Mouse (Mus musculus) intestine, embryonic 15.5 days (tissue): ENCODE measurements around the gene Pnpla2. TPM values are rescaled to one million over a fixed set of nuclear protein-coding genes. Genes with fewer than 3 reads are reported as not detected.

Experiments
- ATAC-seq: fragments of 200-750 bp; cut with Nextera tagmentation; 2 replicates; pipeline ENCODE4 v1.8.0; 2017; ENCODE audit warnings: moderate TSS enrichment, moderate library complexity
- H3K27ac ChIP-seq: fragments of 300-500 bp; sonication (generic); 2 replicates; pipeline ENCODE4 v1.5.1; 2015; ENCODE audit warnings: mild to moderate bottlenecking, inconsistent platforms
- H3K27me3 ChIP-seq: fragments of 300-500 bp; sonication (generic); replicated peaks from 2 replicates; pipeline ENCODE4 v1.6.1; 2015; ENCODE audit warnings: inconsistent platforms
- H3K36me3 ChIP-seq: fragments of 300-500 bp; sonication (generic); 2 replicates; pipeline ENCODE4 v1.6.1; 2015; ENCODE audit warnings: inconsistent platforms
- H3K4me1 ChIP-seq: fragments of 300-500 bp; sonication (generic); replicated peaks from 2 replicates; pipeline ENCODE4 v1.6.1; 2015; ENCODE audit warnings: inconsistent platforms
- H3K4me2 ChIP-seq: fragments of 300-500 bp; sonication (generic); replicated peaks from 2 replicates; pipeline ENCODE4 v1.6.1; 2015; ENCODE audit warnings: mild to moderate bottlenecking, inconsistent platforms
- H3K4me3 ChIP-seq: fragments of 300-500 bp; sonication (generic); replicated peaks from 2 replicates; pipeline ENCODE4 v1.5.1; 2015; ENCODE audit warnings: inconsistent platforms
- H3K9ac ChIP-seq: fragments of 300-500 bp; sonication (generic); 2 replicates; pipeline ENCODE4 v1.6.1; 2015; ENCODE audit warnings: inconsistent platforms
- H3K9me3 ChIP-seq: fragments of 300-500 bp; sonication (generic); 2 replicates; pipeline ENCODE4 v1.6.1; 2016; ENCODE audit warnings: inconsistent platforms
- WGBS: fragments of 180-500 bp; shearing (Covaris S2); methylation state at CpG from one replicate; pipeline ENCODE4 v1.1.7; 2015; 5-methylcytosine and 5-hydroxymethylcytosine counted together
- polyA plus RNA-seq: library from polyadenylated mRNA; unstranded; fragments of >200 nt; fragmentation: Nextera tagmentation; extraction: Ambion mirVana; gene quantifications from 2 replicates; pipeline ENCODE4 v1.2.1, GENCODE M21; 2015

Pnpla2 gene
- polyA plus RNA-seq, 1 experiment from 2014 or later, result 35.1 TPM

DNA sequence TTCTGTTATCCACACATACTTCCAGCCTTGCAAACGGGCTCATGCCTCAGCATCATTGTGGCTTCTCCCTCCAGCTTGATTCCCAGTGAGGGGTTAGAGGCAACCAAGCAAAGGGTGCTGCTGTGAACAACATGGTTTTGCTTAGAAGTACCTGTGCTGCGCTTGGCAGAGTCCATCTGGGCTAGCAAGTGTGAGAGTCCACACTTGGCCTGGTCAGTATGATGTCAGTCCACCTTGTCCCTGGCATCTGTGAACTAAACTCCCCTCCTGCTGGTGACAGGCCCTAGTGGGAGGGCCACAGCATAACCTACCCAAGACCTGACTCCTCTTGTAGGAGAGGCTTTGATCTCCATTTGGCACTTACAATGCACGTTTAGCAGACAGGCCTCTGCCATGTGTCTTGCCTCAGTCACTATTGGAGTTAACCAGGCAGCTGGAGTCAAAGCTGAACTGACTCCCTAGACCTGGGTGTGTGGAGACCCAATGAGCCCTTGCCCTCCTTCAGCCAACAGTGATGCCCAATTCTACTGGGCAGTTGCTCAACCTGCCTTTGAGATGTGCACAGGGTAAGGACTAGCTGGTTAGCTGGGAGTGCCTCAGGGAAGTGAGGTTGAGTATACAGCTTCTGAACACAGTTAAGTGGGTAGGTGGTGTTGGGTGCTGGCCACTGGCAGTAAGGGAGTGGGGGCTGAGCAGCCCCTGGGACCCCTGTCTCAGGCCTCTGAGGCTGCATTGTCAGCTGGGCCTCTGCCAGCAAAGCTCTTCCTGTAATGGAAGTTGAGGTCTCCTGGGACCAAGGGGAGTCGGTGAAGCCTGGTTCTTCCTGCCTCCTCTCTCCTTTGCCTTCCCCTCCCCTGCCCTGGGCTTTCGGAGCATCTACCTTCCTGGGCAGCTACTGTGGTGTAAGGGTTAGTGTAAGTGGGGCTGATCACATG is 29.5 kb downstream of the Pnpla2 start:
- H3K9me3 ChIP-seq, result no peaks in the 10 kb centered on the region
- H3K27me3 ChIP-seq, result peaks cover 11% of the 10 kb centered on the region
- H3K4me1 ChIP-seq, result peaks cover 20% of the 10 kb centered on the region
- WGBS, result 75% methylated on average over 5 of the region's 5 CpGs
- no peak for ATAC-seq
- no peak overlapping the region for H3K4me3 ChIP-seq
- no peak overlapping the region for H3K4me2 ChIP-seq
- no peak overlapping the region for H3K9ac ChIP-seq
- no peak overlapping the region for H3K27ac ChIP-seq
- H3K36me3 ChIP-seq, result no peaks in the 10 kb centered on the region

DNA sequence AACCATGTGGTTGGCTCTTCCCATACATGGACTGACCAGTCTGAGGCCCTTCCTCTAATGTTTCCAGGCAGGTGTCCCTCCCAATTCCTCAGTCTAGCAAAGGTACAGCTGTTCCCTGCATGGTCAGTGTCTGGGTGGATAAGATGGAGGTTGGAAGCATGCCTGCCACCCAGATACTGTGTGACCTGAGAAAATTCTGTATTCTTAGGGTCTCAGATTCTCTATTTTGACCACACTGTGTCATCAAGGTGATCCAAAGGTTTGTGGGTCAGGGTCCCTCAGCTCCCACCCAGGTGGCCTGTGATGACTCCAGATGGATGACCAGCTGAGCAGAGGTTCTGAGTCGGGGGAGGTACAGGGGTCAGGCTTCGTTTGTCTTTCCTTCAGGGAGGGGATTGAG is 30.2 kb downstream of the Pnpla2 start:
- H3K9me3 ChIP-seq, result no peaks in the 10 kb centered on the region
- no peak overlapping the region for H3K9ac ChIP-seq
- no peak for ATAC-seq
- peaks cover 20% of the 10 kb centered on the region for H3K4me1 ChIP-seq
- no peak overlapping the region for H3K4me2 ChIP-seq
- peaks cover 11% of the 10 kb centered on the region for H3K27me3 ChIP-seq
- H3K27ac ChIP-seq, result no peak overlapping the region
- WGBS, result 64% methylated on average over 2 of the region's 2 CpGs
- no peak overlapping the region for H3K4me3 ChIP-seq
- no peaks in the 10 kb centered on the region for H3K36me3 ChIP-seq

DNA sequence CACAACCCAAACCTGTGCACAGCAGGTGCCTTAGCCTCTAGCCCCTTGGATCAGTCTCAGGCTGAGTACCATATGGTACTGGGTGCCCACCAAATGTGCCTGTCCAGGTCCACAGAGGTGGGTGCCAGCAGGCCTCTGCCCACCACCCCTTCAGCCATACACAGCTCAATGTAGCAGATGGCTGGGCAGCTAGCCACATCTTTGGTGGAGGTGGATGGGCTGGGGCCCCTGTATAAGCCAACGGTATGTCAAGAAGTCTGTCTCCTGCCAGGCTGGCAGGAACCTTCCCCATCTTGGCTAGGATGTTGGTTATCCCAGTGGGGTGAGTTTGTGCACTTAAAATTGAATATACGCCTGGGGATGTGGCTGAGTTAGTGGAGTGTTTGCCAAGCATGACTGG is 30.6 kb downstream of the Pnpla2 start:
- 83% methylated on average over 2 of the region's 2 CpGs for WGBS
- H3K27ac ChIP-seq, result no peak overlapping the region
- H3K4me1 ChIP-seq, result peaks cover 20% of the 10 kb centered on the region
- no peak overlapping the region for H3K4me2 ChIP-seq
- peaks cover 11% of the 10 kb centered on the region for H3K27me3 ChIP-seq
- no peak overlapping the region for H3K9ac ChIP-seq
- H3K9me3 ChIP-seq, result no peaks in the 10 kb centered on the region
- no peak for ATAC-seq
- H3K36me3 ChIP-seq, result no peaks in the 10 kb centered on the region
- no peak overlapping the region for H3K4me3 ChIP-seq

DNA sequence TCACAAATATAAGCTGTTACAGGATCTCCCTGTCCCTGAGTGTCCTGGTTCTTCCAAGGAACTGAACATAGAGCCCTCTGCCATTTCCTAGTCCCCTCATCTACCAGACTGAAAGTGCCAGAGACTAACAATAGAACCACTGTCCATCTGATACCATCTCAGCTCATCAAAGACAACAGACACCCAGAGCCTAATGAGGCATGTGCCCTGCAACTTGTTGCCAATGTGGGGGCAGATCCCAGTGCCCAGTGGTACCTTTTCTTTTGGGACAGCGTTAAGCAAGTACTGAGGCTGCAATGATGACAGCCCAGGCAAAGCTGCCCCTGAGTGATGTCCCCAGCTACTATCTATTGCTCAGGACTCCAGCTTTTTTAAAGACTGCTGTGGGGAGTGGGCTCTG is 31.2 kb downstream of the Pnpla2 start:
- Histone ChIP-seq H3K27ac (no peak overlapping the region), H3K27me3 (peaks cover 11% of the 10 kb centered on the region), H3K36me3 (no peaks in the 10 kb centered on the region), H3K4me1 (peaks cover 15% of the 10 kb centered on the region), H3K9me3 (no peaks in the 10 kb centered on the region), H3K4me3 (no peak overlapping the region), H3K4me2 (no peak overlapping the region), H3K9ac (no peak overlapping the region)
- 91% methylated on average over 1 of the region's 1 CpGs for WGBS
- no peak for ATAC-seq

DNA sequence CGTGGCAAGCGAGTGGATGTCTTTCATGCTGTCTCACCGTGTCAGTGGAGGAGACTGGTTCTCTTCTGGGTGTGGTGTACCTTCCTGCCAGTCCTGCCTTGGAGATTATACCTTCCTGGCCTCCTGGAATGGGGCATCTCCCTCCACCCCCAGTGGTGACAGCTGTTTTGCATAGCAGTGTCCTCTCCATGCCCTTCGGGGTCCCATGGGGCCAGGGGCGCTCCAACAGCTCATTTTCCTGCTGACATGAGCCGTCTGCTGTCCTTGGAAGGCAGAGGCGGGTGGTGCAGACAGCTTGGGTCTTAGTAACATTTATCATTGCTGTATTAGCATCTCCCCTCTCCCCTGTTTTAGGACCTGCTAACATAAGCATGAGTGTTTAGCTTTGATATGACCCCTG is 32.1 kb downstream of the Pnpla2 start:
- no peak overlapping the region; the same call in 1 of the 2 replicates for H3K9ac ChIP-seq
- H3K27me3 ChIP-seq, result peaks cover 6% of the 10 kb centered on the region
- H3K9me3 ChIP-seq, result no peaks in the 10 kb centered on the region
- no peak for ATAC-seq
- peaks cover under 1% of the 10 kb centered on the region; the same call in 1 of the 2 replicates for H3K36me3 ChIP-seq
- H3K4me1 ChIP-seq, result peaks cover 7% of the 10 kb centered on the region
- H3K27ac ChIP-seq, result no peak overlapping the region
- 76% methylated on average over 7 of the region's 7 CpGs for WGBS
- no peak overlapping the region for H3K4me2 ChIP-seq
- H3K4me3 ChIP-seq, result no peak overlapping the region

DNA sequence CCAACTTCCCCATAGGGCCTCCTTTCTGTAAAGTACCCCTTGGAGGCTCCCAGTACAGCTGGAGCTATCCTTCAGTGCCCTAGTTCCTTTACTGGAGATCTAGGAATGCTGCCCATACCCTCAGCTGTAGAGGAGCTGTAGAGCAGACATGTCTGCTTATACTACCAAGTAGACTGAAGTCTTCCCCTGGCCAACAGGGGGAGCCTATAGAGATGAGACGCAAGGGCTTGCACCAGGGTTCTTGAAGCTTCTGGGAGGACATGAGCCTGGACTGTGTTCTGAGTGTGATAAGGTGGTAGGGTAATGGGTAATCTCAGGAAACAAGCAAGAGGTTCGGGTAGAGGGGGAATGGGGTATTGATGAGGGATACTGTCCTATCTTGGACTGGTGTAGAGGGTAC is 36.2 kb downstream of the Pnpla2 start:
- Histone ChIP-seq H3K27ac (no peak overlapping the region), H3K4me3 (no peak overlapping the region), H3K9me3 (no peaks in the 10 kb centered on the region), H3K9ac (no peak overlapping the region), H3K4me1 (no peaks in the 10 kb centered on the region), H3K4me2 (no peak overlapping the region), H3K36me3 (peaks cover 8% of the 10 kb centered on the region), H3K27me3 (no peaks in the 10 kb centered on the region)
- 84% methylated on average over 2 of the region's 2 CpGs for WGBS
- no peak for ATAC-seq

DNA sequence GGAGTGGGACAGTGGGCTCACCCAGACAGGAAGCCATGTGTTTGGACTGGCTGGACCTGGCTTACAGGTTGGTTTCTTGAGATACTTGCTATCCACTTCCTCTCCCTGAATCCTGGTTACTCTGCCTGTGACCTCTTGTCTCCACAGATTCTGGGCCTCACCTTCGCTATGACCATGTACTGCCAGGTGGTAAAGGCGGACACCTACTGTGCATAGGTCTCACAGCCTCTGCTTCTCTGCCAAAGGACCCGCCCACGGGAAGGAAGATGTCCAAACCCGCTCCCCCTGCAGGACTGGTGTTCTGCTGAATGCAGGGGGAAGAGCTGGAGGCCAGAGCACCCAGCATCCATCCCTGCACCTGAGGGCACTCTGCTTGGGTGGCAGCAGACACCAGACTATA is 37.7 kb downstream of the Pnpla2 start:
- Histone ChIP-seq H3K9ac (no peak overlapping the region), H3K4me3 (no peak overlapping the region), H3K9me3 (no peaks in the 10 kb centered on the region), H3K36me3 (peaks cover 8% of the 10 kb centered on the region), H3K4me2 (no peak overlapping the region), H3K27me3 (no peaks in the 10 kb centered on the region), H3K27ac (no peak overlapping the region), H3K4me1 (no peaks in the 10 kb centered on the region)
- no peak for ATAC-seq
- WGBS, result 86% methylated on average over 5 of the region's 5 CpGs

DNA sequence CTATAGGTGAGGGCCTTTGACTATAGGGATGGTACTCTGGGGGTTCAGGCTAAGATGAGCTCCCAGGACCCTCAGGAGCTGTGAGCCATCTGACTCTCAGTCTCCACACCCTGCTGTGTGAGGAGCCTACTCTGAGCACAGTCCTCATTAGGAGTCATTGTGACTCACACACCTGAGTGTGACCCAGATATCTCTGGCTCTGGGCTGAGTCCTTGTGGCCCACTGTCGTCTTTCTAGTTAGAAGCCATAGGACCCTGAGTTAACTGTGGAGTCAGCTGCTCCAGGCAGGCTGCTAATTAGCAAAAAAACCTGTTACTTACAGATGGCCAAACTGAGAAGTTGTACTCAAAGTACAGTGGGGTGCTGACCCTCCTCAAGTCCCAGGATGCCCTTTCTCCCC is 38.7 kb downstream of the Pnpla2 start:
- no peak overlapping the region for H3K4me3 ChIP-seq
- no peaks in the 10 kb centered on the region for H3K4me1 ChIP-seq
- H3K27ac ChIP-seq, result no peak overlapping the region
- no peak overlapping the region for H3K4me2 ChIP-seq
- H3K9me3 ChIP-seq, result no peaks in the 10 kb centered on the region
- H3K9ac ChIP-seq, result no peak overlapping the region
- ATAC-seq, result no peak
- WGBS, result 77% methylated on average over 1 of the region's 1 CpGs
- H3K36me3 ChIP-seq, result peaks cover 8% of the 10 kb centered on the region
- no peaks in the 10 kb centered on the region for H3K27me3 ChIP-seq

DNA sequence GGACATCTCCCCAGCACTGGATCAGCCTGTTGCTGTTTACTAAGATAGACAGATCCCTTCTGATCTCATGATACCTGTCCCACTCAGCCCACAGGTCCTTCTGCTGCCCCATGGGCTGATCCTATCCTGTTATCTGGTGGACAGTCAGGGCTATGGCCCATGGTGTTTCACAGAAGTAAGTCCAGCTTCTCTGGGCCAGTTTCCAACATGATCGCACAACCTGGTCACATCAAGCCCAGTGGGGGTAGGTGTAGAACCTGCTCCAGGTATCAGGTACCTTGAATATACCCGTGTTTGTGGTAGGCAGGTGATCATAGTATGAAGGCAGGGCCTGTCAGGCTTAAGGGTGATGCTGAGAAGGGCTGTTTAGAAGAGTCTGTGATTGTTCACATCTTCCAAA is 40.4 kb downstream of the Pnpla2 start:
- no peaks in the 10 kb centered on the region for H3K27me3 ChIP-seq
- H3K36me3 ChIP-seq, result peaks cover 8% of the 10 kb centered on the region
- H3K27ac ChIP-seq, result no peak overlapping the region
- 84% methylated on average over 2 of the region's 2 CpGs for WGBS
- no peak overlapping the region for H3K4me2 ChIP-seq
- H3K4me3 ChIP-seq, result no peak overlapping the region
- H3K9ac ChIP-seq, result no peak overlapping the region
- no peak for ATAC-seq
- H3K4me1 ChIP-seq, result no peaks in the 10 kb centered on the region
- H3K9me3 ChIP-seq, result no peaks in the 10 kb centered on the region

DNA sequence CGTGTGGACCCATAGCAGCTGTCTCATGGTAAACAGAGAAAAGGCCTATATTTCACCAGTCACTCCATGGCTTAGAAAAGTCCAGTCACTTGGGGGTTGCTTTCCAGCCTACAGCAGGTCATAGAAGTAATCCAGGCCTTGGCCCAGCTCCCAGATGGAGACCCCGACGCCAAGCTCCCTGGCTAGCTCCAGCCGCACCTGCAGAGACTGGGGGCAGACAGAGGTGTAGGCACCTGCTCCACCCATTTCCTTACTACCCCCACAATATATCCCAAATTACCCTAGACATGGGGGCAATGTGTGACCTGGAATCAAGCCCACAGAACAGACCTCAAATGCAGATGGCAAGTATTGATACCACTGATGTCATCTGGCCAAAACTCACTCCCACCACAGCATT is 40.9 kb downstream of the Pnpla2 start:
- Histone ChIP-seq H3K27me3 (no peaks in the 10 kb centered on the region), H3K36me3 (peaks cover 8% of the 10 kb centered on the region), H3K9ac (no peak overlapping the region), H3K9me3 (no peaks in the 10 kb centered on the region), H3K4me1 (no peaks in the 10 kb centered on the region), H3K27ac (no peak overlapping the region), H3K4me3 (no peak overlapping the region), H3K4me2 (no peak overlapping the region)
- no peak for ATAC-seq
- WGBS, result 89% methylated on average over 4 of the region's 4 CpGs

DNA sequence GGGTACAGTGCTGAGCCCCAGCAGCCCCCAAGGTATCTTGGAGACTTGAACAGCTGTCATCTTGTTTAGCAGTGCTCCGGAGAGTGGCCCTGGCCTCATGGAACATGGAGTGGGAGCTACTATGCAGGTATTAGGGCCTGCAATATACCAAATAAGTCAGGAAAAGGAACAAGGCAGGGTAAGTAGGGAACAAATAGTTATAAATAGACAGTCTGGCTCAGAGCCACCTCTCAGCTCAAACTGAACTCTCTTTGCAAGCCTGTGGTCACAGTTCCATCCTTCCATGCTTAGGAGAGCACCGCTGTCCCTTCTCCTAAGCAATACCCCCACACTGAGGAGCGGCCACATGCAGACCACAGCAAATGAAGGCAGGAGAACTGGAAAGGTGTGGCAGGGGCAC is 42.6 kb downstream of the Pnpla2 start:
- no peak overlapping the region for H3K4me3 ChIP-seq
- no peak for ATAC-seq
- no peaks in the 10 kb centered on the region for H3K9me3 ChIP-seq
- no peak overlapping the region for H3K9ac ChIP-seq
- H3K27me3 ChIP-seq, result no peaks in the 10 kb centered on the region
- no peak overlapping the region for H3K4me2 ChIP-seq
- 95% methylated on average over 3 of the region's 3 CpGs for WGBS
- no peak overlapping the region for H3K27ac ChIP-seq
- no peaks in the 10 kb centered on the region for H3K4me1 ChIP-seq
- H3K36me3 ChIP-seq, result 0 out of 2 replicates have a peak, but pooled peaks cover 3% of the 10 kb centered on the region

DNA sequence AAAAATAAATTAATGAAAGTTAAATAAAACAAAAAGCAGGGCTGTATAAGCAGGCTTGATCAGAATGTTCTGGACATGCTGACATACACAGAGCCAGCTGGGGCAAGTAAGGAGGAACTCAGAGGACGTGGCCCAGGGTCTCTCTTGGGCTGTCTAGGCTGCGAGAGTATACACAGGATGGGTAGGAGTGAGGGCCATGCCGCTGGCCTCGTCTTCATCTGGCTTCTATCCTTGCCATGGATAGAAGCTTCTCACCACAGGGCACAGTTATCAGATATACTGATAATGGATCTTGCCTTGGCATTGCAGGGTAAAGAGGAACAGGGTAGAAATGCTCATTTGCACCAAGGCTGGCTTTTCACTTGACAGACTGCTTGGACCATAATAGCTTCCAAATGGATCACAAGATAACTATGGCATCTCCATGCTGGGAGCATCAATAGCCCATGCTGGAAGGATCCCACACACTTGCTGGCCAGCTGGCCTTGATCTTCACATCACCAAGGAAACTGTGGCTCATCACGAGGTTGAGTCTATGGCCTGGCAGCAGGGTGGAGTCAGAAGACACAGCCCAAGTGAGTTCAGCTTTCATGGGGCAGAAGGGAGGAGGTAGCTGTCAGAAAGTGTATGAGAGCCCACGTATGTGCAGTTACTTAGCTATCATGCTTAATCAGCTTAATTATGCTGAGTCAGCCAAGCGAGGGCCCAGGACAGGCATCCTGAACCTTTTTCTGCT is 47.0 kb downstream of the Pnpla2 start:
- Histone ChIP-seq H3K27me3 (no peaks in the 10 kb centered on the region), H3K27ac (no peak overlapping the region), H3K4me2 (no peak overlapping the region), H3K36me3 (no peaks in the 10 kb centered on the region), H3K4me1 (0 out of 2 replicates have a peak, but pooled peaks cover 4% of the 10 kb centered on the region), H3K9me3 (no peaks in the 10 kb centered on the region), H3K4me3 (no peak overlapping the region), H3K9ac (no peak overlapping the region)
- WGBS, result 83% methylated on average over 7 of the region's 7 CpGs
- ATAC-seq, result no peak
